Comparison of ENCODE assay signal across 16 mouse cellular contexts in the genomic region with DNA sequence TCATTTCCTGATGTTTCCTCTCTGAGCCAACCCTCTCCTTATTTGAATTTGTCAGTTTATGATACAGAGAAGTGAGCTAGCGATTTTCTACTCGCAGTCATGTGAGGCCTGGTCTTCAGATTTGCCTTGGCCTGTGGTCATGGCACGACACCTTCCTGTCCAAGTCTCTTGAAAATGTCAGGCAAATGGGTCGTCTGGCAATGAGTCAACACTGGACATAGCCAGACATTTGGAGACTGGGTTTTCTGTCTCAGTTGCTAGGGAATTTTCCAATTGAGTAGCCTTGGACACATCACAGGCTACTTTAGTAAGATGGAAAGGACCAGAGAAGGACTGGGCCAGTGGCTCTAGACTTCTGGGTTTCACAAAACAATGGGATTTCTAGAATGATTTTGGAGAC.
DNase-seq lines count a peak whose midpoint lies in the region.
"Had no signal": no experiment of that assay in that cellular context is flagged by ENCODE, and none has a peak within 500 bp of the region (broad histone marks: within the 10 kb centered on the region; RNA-seq: fewer than 3 reads in every experiment).

No protein-coding gene starts in this region.

- intact Hi-C loops in left cerebral cortex, postnatal 4 days (cut with DNase I): no loop called here
- intact Hi-C loops in left cerebral cortex, postnatal 14 days (cut with DNase I): no loop called here

- peak; percentile 88 for DNase-seq in heart, adult 11 months
- DNase-seq in heart, adult 8-10 months (ENCODE audit: low spot score): no peak
- DNase-seq in left cerebral cortex, postnatal 4 days: peak; percentile 53
- DNase-seq in left cerebral cortex, postnatal 14 days (ENCODE audit: low spot score in 2 of 2): no peak
- peak; percentile 32 for DNase-seq in 3T3-L1 (ENCODE audit: low read depth, low spot score)
- DNase-seq in MN1 (ENCODE audit: low spot score): peak; percentile 87
- no peak for DNase-seq in kidney, adult 11 months
- DNase-seq in embryo, embryonic 10.5 days (ENCODE audit: low spot score): no peak
- DNase-seq: adrenal gland, adult 8-10 months; adrenal gland, postnatal 36 days; B cell, adult 2 months; cerebellum, adult 9-10 months; embryo, embryonic 11 days; gastrocnemius, postnatal 36 days; heart, adult 2 months; kidney, adult 8-10 months had no signal

Comparison
In these comparisons a context has a peak if more than half of its experiments do, and no peak if none do; other contexts are left out.
1. DNase-seq: peak in heart, adult 11 months (single experiment), left cerebral cortex, postnatal 4 days (single experiment), 3T3-L1 (single experiment) and MN1 (single experiment); none in heart, adult 8-10 months (single experiment), left cerebral cortex, postnatal 14 days (0 of 2), kidney, adult 11 months (single experiment) and embryo, embryonic 10.5 days (single experiment).